In the genomic region with DNA sequence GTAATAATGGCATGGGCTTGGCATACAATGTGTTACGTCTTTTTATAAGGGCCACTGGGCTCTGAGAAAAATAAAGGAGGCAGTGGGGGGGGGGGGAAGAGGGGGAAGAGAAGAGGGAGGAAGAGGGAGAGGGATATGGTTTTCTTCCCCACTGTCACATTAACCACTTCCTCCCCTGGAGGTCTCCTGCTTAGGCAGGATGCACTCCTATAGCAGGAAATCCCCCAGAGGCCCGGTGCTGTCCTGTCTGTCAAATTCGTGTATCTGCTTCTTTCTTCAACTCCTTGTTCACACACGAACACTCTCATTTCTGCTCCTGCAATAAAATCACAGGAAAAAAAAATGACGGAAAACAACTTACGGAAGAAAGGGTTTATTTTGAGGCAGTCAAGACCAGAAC, we compare ENCODE assay signal across 25 mouse cellular contexts.
DNase-seq lines count a peak whose midpoint lies in the region; ATAC-seq lines count a peak whose summit lies in the region.
"Had no signal": no experiment of that assay in that cellular context is flagged by ENCODE, and none has a peak within 500 bp of the region (broad histone marks: within the 10 kb centered on the region; RNA-seq: fewer than 3 reads in every experiment).

No protein-coding gene starts in this region.

- ATAC-seq in midbrain, embryonic 16.5 days: 0 out of 2 replicates have a peak, but pooled peaks have one; percentile 14
- no peak for ATAC-seq in midbrain, embryonic 13.5 days
- ATAC-seq: forebrain, embryonic 14.5 days; Patski had no signal

- no peak overlapping the region for H3K4me3 ChIP-seq in midbrain, embryonic 16.5 days (ENCODE audit: low read depth, low read length)
- no peak overlapping the region for H3K4me3 ChIP-seq in midbrain, embryonic 13.5 days (replicated peaks)
- H3K4me3 ChIP-seq: embryonic facial prominence, embryonic 15.5 days; gastrocnemius, adult 2 months; heart, adult 2 months; hindbrain, embryonic 12.5 days; hindbrain, embryonic 15.5 days had no signal

- no peaks in the 10 kb centered on the region for H3K9me3 ChIP-seq in midbrain, embryonic 16.5 days (replicated peaks; ENCODE audit: control insufficient read depth, low read length, poor library complexity, severe bottlenecking)
- H3K9me3 ChIP-seq in midbrain, embryonic 13.5 days: no peaks in the 10 kb centered on the region
- H3K9me3 ChIP-seq: embryonic facial prominence, embryonic 15.5 days; hindbrain, embryonic 12.5 days; hindbrain, embryonic 15.5 days had no signal

- H3K27ac ChIP-seq in midbrain, embryonic 16.5 days (ENCODE audit: low read length): no peak overlapping the region
- no peak overlapping the region for H3K27ac ChIP-seq in midbrain, embryonic 13.5 days
- H3K27ac ChIP-seq: embryonic facial prominence, embryonic 15.5 days; gastrocnemius, adult 2 months; heart, adult 2 months; hindbrain, embryonic 12.5 days; hindbrain, embryonic 15.5 days had no signal

- WGBS in midbrain, embryonic 16.5 days: 78% methylated on average over 6 of the region's 6 CpGs
- WGBS in midbrain, embryonic 13.5 days: 76% methylated on average over 6 of the region's 6 CpGs

- no peak overlapping the region for H3K4me2 ChIP-seq in midbrain, embryonic 16.5 days (ENCODE audit: low read length)
- H3K4me2 ChIP-seq in midbrain, embryonic 13.5 days (replicated peaks): no peak overlapping the region
- H3K4me2 ChIP-seq: embryonic facial prominence, embryonic 15.5 days; heart, embryonic 11.5 days; hindbrain, embryonic 12.5 days; hindbrain, embryonic 15.5 days had no signal

- no peaks in the 10 kb centered on the region for H3K27me3 ChIP-seq in midbrain, embryonic 16.5 days (ENCODE audit: control insufficient read depth, insufficient read depth, low read depth, low read length)
- H3K27me3 ChIP-seq in midbrain, embryonic 13.5 days: no peaks in the 10 kb centered on the region
- H3K27me3 ChIP-seq: embryonic facial prominence, embryonic 15.5 days; hindbrain, embryonic 12.5 days; hindbrain, embryonic 15.5 days; Patski had no signal

- H3K36me3 ChIP-seq in midbrain, embryonic 16.5 days (ENCODE audit: control insufficient read depth, insufficient read depth, low read length): no peaks in the 10 kb centered on the region
- H3K36me3 ChIP-seq in midbrain, embryonic 13.5 days: no peaks in the 10 kb centered on the region
- H3K36me3 ChIP-seq: embryonic facial prominence, embryonic 15.5 days; G1E; hindbrain, embryonic 12.5 days; hindbrain, embryonic 15.5 days had no signal

- H3K4me1 ChIP-seq in midbrain, embryonic 16.5 days (ENCODE audit: control insufficient read depth, insufficient read depth, low read length): 0 out of 2 replicates have a peak, but pooled peaks cover 3% of the 10 kb centered on the region
- H3K4me1 ChIP-seq in midbrain, embryonic 13.5 days (replicated peaks): no peaks in the 10 kb centered on the region
- H3K4me1 ChIP-seq: embryonic facial prominence, embryonic 15.5 days; hindbrain, embryonic 12.5 days; hindbrain, embryonic 15.5 days had no signal

- no peak overlapping the region for H3K9ac ChIP-seq in midbrain, embryonic 16.5 days (ENCODE audit: low read depth, low read length)
- no peak overlapping the region for H3K9ac ChIP-seq in midbrain, embryonic 13.5 days (replicated peaks)
- H3K9ac ChIP-seq: embryonic facial prominence, embryonic 15.5 days; forebrain, postnatal 0 days; hindbrain, embryonic 12.5 days; hindbrain, embryonic 15.5 days had no signal

- peak; percentile 71 for DNase-seq in heart, adult 11 months
- no peak for DNase-seq in heart, adult 9 months (ENCODE audit: low spot score in 2 of 2)
- peak; percentile 19 for DNase-seq in thymus, postnatal 4 days
- DNase-seq in thymus, postnatal 10 days (ENCODE audit: low spot score in 2 of 2): no peak
- no peak for DNase-seq in layer of hippocampus, postnatal 25 days (ENCODE audit: extremely low spot score in 1 of 2, low spot score in 1 of 2)
- DNase-seq: adrenal gland, postnatal 10 days; B cell, adult 2 months; cerebellum, adult 11 months; cerebellum, adult 2 months; cerebellum, adult 9-11 months; cerebellum, postnatal 25 days; embryo, embryonic 11 days; gastrocnemius, adult 2 months; gastrocnemius, postnatal 14 days; heart, adult 2 months had no signal

Comparison
In these comparisons a context has a peak if more than half of its experiments do, and no peak if none do; other contexts are left out.
1. DNase-seq: peak in heart, adult 11 months (single experiment) and thymus, postnatal 4 days (single experiment); none in heart, adult 9 months (0 of 2), thymus, postnatal 10 days (0 of 2) and layer of hippocampus, postnatal 25 days (0 of 2).